Mouse (Mus musculus): ENCODE results near the gene Myo3b. TPM values are rescaled to one million over a fixed set of nuclear protein-coding genes. Genes with fewer than 3 reads are reported as not detected.
"Not testable (repeated sequence)": the region's sequence is repeated elsewhere in the genome, so short reads cannot be mapped to it uniquely, and the experiment has no call there.

Myo3b gene
- polyA plus RNA-seq (2015; fragmentation: Nextera tagmentation; extraction: Ambion mirVana): 0.25 and 0.36 TPM in 2 replicates

DNA sequence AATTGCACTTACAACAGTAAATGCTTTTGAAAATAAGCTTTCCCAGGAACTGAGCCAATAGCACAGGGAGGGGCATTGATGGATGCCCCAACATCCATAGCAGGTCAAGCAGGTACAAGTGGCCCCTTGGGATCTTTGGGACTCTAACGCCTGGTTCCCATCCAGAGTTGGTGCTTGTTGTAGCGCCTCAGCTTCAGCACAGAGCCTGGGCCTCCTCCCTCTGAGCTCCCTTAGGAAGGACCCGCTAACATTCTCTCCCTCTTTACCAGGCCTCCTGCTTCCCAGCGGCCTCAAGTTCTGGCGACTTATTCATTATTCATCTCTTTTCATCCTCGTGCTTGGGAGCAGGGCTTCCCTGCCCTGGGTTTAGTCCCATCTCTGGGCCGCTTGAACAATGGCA lies at the start of gene Myo3b:
TSS of gene Myo3b (plus strand) at position 375 of the 400 bp plus-strand sequence.
- no peaks in the 10 kb centered on the region for H3K27me3 ChIP-seq (replicated peaks; ENCODE audit: insufficient read depth, low read length)
- no peaks in the 10 kb centered on the region for H3K36me3 ChIP-seq (ENCODE audit: insufficient read depth, low read length)
- H3K4me2 ChIP-seq (replicated peaks; ENCODE audit: low read depth, low read length): no peak within 1 kb of the TSS
- H3K9me3 ChIP-seq (ENCODE audit: low read length): no peaks in the 10 kb centered on the region
- H3K27ac ChIP-seq (ENCODE audit: low read length): no peak within 1 kb of the TSS
- H3K4me3 ChIP-seq (ENCODE audit: low read depth, low read length): no peak within 1 kb of the TSS
- DNase-seq (ENCODE audit: low spot score) (no peak), ATAC-seq (no peak)
- 35% methylated on average over 7 of the region's 7 CpGs for WGBS
- no peak for TF ChIP-seq CTCF (IDR thresholded peaks at IDR 0.05)
- no peak for TF ChIP-seq EP300 (IDR thresholded peaks at IDR 0.05)
- no peak within 1 kb of the TSS for H3K9ac ChIP-seq (replicated peaks; ENCODE audit: low read depth)
- H3K4me1 ChIP-seq (ENCODE audit: insufficient read depth, low read depth, low read length): no peaks in the 10 kb centered on the region

DNA sequence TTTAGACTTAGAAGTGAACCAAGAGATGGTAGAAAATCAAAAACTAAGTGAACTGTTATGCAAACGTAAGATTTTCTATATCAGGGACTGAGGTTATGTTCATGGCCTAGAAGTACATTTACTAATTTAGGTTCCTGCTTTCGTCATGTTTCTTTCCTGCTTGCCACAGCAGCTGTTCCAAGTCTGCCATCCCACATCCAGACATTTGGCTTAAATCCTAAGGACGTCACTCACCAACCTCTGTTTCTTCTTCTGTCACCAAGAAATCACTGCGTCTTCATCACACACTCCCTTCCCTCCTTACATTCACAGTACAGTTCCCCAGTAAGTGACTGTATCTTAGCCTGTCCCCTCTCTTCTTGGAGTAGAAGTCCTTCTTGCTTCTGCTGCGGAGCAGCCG lies 49.7 kb upstream of the Myo3b start:
- no peaks in the 10 kb centered on the region for H3K27me3 ChIP-seq (replicated peaks; ENCODE audit: insufficient read depth, low read length)
- no peaks in the 10 kb centered on the region for H3K4me1 ChIP-seq (ENCODE audit: insufficient read depth, low read depth, low read length)
- H3K27ac ChIP-seq (ENCODE audit: low read length): no peak overlapping the region

DNA sequence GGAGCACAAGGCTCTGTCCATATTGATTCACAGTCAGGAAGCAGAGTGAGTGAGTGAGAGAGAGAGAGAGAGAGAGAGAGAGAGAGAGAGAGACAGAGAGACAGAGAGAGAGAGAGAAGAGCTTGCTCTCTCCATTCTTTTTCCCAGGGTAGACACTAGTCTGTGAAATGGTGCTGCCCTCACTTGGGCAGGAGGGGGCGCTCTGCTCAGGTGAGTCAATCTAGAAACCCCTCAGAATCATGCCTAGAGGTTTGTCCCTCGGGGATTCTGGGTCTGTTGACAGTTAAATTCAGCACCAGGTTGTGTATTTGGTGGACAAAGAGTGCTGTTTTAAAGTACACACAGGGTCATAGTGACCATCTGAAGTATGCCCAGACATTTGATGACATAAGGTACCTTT lies 48.3 kb upstream of the Myo3b start:
- ATAC-seq (no peak), DNase-seq (ENCODE audit: low spot score) (no peak)
- no peak overlapping the region for H3K4me2 ChIP-seq (replicated peaks; ENCODE audit: low read depth, low read length)
- H3K27me3 ChIP-seq (replicated peaks; ENCODE audit: insufficient read depth, low read length): no peaks in the 10 kb centered on the region
- H3K4me3 ChIP-seq (ENCODE audit: low read depth, low read length): no peak overlapping the region
- H3K9ac ChIP-seq (replicated peaks; ENCODE audit: low read depth): no peak overlapping the region
- WGBS: 43% methylated on average over 2 of the region's 2 CpGs
- no peaks in the 10 kb centered on the region for H3K4me1 ChIP-seq (ENCODE audit: insufficient read depth, low read depth, low read length)
- H3K36me3 ChIP-seq (ENCODE audit: insufficient read depth, low read length): peaks cover 11% of the 10 kb centered on the region
- H3K9me3 ChIP-seq (ENCODE audit: low read length): no peaks in the 10 kb centered on the region
- TF ChIP-seq EP300 (IDR thresholded peaks at IDR 0.05) (no peak), CTCF (IDR thresholded peaks at IDR 0.05) (peak; percentile 57)
- no peak overlapping the region for H3K27ac ChIP-seq (ENCODE audit: low read length)

More for the DNA sequence above, 49.7 kb upstream of the Myo3b start:
- H3K4me3 ChIP-seq (ENCODE audit: low read depth, low read length): no peak overlapping the region
- TF ChIP-seq EP300 (IDR thresholded peaks at IDR 0.05) (no peak), CTCF (IDR thresholded peaks at IDR 0.05) (no peak)
- H3K9ac ChIP-seq (replicated peaks; ENCODE audit: low read depth): no peak overlapping the region
- H3K9me3 ChIP-seq (ENCODE audit: low read length): no peaks in the 10 kb centered on the region
- no peak for DNase-seq (ENCODE audit: low spot score)
- no peak overlapping the region for H3K4me2 ChIP-seq (replicated peaks; ENCODE audit: low read depth, low read length)
- H3K36me3 ChIP-seq (ENCODE audit: insufficient read depth, low read length): peaks cover 11% of the 10 kb centered on the region
- WGBS: 89% methylated on average over 6 of the region's 6 CpGs
- no peak for ATAC-seq

DNA sequence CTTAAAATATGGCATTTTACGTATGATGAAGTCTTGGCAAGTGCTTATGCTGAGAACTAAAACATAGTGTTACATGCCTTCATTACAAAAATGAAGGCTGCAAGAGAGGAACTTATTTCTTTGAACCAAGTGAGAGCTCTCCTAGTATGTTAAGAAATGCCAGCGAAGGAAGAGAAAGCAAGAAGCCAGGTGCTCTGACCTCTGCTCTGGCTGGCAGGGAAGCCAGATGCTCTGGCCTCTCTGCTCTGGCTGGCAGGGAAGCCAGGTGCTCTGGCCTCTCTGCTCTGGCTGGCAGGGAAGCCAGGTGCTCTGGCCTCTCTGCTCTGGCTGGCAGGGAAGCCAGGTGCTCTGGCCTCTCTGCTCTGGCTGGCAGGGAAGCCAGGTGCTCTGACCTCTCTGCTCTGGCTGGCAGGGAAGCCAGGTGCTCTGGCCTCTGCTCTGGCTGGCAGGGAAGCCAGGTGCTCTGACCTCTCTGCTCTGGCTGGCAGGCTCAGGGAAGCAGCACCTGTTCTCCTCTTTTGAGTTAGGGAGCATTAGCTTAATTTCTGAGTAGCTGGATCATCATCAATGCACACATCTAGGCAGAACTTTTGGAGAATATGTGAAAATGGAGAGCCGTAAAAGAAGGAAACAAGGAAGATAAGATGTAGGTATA lies 44.7 kb upstream of the Myo3b start:
- not testable (repeated sequence) for H3K9ac ChIP-seq (replicated peaks; ENCODE audit: low read depth); H3K9me3 ChIP-seq (ENCODE audit: low read length); H3K4me3 ChIP-seq (ENCODE audit: low read depth, low read length); H3K4me2 ChIP-seq (replicated peaks; ENCODE audit: low read depth, low read length); DNase-seq (ENCODE audit: low spot score); ATAC-seq; H3K4me1 ChIP-seq (ENCODE audit: insufficient read depth, low read depth, low read length); H3K27me3 ChIP-seq (replicated peaks; ENCODE audit: insufficient read depth, low read length); H3K27ac ChIP-seq (ENCODE audit: low read length)
- WGBS: 69% methylated on average over 3 of the region's 3 CpGs
- peaks cover 14% of the 10 kb centered on the region for H3K36me3 ChIP-seq (ENCODE audit: insufficient read depth, low read length)

DNA sequence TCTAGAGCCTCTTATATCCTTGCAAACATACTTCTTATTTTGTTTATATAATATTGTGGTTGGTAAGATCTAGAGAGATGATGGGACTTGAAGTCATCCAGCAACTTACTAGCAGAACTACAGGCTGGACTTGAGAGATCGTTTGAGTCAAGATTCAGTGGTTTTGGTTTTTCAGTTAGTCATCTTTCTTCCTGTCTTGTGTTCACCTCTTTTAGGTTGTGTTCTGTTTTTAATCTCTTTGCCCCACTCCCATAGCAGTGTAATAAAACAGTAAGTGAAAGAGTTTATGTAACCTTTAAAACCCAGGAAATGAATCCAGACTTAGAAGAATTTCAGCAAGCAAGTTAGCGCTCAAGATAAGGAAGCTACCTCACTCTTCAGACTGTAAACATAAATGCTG lies 44.1 kb upstream of the Myo3b start:
- H3K27ac ChIP-seq (ENCODE audit: low read length): no peak overlapping the region
- TF ChIP-seq CTCF (IDR thresholded peaks at IDR 0.05) (no peak), EP300 (IDR thresholded peaks at IDR 0.05) (no peak)
- H3K27me3 ChIP-seq (replicated peaks; ENCODE audit: insufficient read depth, low read length): no peaks in the 10 kb centered on the region
- peaks cover 13% of the 10 kb centered on the region for H3K36me3 ChIP-seq (ENCODE audit: insufficient read depth, low read length)
- H3K4me3 ChIP-seq (ENCODE audit: low read depth, low read length): no peak overlapping the region
- DNase-seq (ENCODE audit: low spot score) (no peak), ATAC-seq (no peak)
- H3K9me3 ChIP-seq (ENCODE audit: low read length): no peaks in the 10 kb centered on the region
- H3K4me1 ChIP-seq (ENCODE audit: insufficient read depth, low read depth, low read length): no peaks in the 10 kb centered on the region
- H3K9ac ChIP-seq (replicated peaks; ENCODE audit: low read depth): no peak overlapping the region
- H3K4me2 ChIP-seq (replicated peaks; ENCODE audit: low read depth, low read length): no peak overlapping the region
- 62% methylated on average over 2 of the region's 2 CpGs for WGBS

DNA sequence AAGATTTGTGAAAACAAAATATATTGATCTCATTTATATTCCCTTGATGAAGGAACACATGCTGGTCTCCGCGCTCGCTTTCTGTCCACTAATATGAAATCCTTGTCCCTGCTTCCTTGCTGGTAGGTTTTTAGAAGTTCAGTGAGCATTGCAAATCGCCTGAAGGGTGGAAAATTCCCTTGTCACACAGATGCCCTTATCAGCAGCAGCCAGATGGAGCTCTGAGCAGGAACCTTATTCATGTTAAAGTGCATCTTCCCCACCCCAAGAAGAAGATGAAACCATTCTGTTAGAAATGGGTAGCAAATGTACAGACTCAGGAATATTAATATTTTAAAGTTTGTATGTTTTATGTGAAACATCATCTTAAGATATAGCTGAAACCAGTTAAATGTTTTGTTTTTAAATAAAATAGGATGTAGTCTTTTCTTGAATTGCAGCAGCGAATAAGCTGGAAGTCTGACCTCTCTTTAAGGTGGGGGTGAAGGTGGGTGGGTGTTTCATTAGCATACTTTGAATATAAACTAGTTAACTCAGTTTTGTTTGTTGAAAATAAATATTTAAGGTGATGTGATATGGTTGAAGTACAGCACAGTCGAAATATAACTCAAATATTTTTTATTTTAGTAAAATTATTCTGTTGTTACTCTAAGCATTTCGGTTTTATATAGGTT lies 39.7 kb upstream of the Myo3b start:
- DNase-seq (ENCODE audit: low spot score): no peak
- Histone ChIP-seq H3K36me3 (ENCODE audit: insufficient read depth, low read length) (peaks cover 8% of the 10 kb centered on the region), H3K4me3 (ENCODE audit: low read depth, low read length) (no peak overlapping the region), H3K27me3 (replicated peaks; ENCODE audit: insufficient read depth, low read length) (no peaks in the 10 kb centered on the region), H3K4me2 (replicated peaks; ENCODE audit: low read depth, low read length) (no peak overlapping the region), H3K9ac (replicated peaks; ENCODE audit: low read depth) (no peak overlapping the region), H3K4me1 (ENCODE audit: insufficient read depth, low read depth, low read length) (no peaks in the 10 kb centered on the region), H3K9me3 (ENCODE audit: low read length) (no peaks in the 10 kb centered on the region), H3K27ac (ENCODE audit: low read length) (no peak overlapping the region)
- TF ChIP-seq CTCF (IDR thresholded peaks at IDR 0.05) (no peak), EP300 (IDR thresholded peaks at IDR 0.05) (no peak)
- WGBS: 91% methylated on average over 7 of the region's 7 CpGs
- ATAC-seq: no peak

All from lung, postnatal 0 days (tissue).